Mouse (Mus musculus) skeletal muscle tissue, adult 2 months (tissue): ENCODE results near the gene Gp1bb.

Source experiments
- DNase-seq: peaks from one replicate; pipeline ENCODE4 v3.0.0-alpha.2; 2012; ENCODE audit warnings: low read depth, low spot score

Gp1bb gene

DNA sequence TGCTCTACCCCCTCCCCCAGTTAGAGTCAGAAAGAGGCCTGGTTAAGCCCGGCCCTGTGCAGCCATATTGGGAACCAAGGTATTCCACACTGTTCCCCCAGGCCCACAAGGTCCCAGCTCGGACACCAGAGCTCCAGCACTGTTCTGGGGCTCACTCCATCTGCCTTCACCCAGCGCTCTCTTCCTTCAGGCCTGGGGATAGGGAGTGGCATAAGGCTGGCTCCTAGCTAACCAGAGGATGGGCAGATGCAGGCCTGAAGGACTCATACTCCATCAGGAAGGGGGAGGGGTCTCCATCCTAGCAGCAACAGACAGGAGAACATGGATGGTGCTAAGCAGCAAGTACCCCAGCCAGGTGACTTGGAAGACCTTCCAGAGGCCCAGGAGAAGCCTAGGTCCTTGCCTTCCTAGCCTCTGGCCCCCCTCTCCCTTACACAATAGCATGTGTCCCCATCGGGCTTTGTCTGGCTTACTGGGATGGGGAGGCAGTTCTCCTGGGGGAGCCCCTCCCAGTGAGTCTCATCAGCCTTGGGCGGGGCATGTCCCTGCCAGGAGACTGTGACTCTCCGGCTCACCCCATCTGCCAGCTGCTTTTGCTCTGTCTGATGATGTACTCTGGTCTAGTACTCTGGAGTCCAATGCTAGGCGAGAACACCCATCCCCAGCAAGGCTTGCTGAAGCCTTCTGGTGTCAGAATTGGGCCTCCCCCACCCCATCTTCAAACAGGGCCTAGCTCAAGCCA is 6.2 kb upstream of the Gp1bb start:
- DNase-seq = no peak

DNA sequence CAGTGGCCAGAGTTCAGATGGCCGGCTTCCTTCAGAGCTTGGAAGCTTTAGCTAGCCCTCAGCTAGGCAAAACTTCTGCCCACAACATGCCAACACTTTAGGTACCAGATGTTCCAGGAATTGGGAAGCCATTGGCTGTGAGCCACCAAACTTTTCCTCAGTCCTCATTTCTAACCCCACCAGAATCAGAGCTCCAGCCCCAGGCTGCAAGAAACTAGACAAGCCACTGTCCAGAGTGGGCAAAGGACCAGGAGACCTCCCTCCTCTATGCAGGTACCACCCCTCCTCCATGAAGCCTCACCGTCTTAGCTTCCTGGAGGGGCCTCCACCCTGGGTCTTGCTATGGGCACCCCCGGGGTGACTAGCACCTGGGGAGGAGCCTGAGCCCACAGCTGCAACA is 5.0 kb upstream of the Gp1bb start:
- DNase-seq = no peak

DNA sequence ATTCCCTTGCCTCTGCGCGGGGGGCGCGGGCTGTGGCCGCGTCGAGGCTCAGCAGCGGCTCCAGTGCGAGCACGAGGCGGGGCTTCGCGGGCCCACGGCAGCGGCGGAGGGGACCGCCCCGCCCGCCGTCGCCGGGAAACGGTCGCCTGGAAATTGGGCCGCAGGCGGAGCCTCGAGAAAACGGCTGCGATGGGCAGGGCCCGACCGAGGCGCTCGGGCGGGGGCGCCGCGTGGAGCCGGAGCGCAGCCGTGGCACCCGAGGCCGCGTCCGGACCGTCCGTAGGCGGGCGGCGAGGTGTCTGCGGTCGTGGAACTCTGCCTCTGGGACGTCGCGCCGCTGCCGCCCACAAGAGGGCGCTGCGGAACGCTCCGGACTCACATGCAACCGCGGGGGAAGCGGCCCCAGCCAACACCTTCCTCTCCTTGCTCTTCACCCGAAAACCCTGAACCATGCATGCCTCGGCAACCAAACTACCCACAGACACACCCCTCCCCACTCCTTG is 4.2 kb upstream of the Gp1bb start, which contains the start of gene Gm49601:
TSS of gene Gm49601 (minus strand) at position 52 of the 503 bp plus-strand sequence.
- peak; percentile 70 for DNase-seq

DNA sequence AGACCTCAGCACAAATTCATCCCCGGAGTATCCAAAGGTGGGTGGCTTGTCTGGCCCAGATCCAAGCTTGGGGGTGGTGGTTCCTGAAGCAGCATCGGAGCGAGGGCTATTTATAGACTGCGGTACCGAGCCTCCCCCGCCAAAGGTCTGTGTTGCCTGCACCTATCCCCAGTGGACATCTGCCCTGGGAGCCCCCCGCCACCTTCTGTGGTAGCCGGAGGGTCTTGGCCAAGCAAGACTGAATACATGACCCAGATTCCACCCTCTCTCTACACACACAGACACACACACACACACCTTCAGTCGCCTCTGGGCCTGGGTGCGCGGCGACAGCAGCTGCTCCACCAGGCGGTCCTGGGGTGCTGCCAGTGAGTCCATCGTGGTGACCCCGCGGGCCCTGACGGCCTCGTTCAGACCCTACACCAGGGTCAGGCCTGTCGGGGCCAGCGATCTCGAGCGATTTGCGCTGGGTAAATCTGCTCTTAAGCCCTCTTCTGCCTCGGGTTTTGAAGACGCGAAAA is 3.6 kb upstream of the Gp1bb start:
- DNase-seq = no peak

DNA sequence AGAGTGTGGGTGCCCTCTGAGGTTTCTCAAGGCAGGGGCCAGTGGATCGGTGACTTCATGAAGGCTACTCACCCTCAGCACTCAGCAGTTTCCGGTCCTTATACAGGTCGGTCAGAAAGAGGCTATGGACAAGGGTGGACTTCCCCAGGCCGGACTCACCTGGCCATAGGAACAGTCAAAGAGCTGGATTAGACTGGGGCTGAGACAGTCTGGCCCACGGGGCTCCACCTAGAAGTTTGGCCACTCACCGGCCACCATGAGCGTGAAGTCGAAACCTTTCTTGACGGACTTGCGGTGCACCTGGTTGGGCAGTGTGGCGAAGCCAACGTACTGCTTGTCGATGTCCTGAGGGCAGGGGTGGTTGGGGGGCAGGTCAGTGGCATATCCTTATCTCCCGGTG is 2.9 kb upstream of the Gp1bb start:
- DNase-seq = no peak

DNA sequence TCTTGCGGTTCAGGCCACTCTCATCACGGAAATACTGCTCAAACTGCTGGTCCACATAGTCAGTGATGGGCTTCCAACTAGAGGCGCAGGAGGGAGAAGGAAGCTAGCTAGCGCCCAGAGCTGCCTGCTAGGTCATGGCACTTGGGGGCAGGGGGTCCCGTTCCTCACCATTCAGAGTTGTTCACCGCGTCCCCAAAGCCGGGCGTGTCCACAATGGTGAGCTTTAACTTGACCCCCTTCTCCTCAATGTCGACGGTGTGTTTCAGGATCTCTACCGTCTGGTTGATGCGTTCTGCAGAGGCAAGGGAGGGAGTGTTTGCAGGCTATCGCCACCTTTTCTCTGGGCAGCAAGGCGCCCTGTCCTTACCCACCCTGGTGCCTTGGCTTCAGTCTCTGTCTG is 2.4 kb upstream of the Gp1bb start:
- no peak for DNase-seq

DNA sequence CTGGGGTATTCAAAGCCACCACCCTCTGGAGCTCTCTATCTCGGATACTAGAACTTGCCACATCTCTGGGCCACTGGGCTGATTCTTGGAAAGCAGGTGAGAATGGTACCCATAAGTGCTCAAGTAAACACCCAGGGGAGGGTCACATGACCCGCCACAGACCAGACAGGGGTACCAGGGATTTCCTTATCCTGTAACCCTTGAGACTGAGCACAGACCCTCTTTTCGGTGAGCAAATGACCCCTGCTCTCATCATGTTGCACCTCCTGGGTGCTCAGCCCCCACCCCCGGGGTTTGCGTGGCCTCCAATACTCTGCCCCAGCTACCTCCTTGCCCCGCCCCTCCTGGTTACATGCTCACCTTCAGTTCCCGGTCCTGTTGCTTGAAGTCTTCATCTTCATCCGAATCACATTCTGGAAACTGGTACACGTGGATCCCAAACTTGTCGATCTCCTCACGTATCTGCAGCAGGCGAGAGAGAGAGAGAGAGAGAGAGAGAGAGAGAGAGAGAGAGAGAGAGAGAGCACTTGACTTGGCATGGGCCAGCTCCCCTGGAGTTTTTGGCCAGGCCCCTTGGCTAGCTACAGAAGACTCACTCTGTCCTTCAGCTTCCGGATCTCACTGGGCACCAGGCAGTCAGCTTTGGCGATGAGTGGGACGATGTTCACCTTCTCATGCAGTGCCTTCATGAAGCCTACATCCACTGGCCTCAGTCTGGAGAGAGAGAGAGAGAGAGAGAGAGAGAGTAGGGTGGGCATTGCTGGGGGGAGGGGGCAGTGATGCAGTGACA is 1.7 kb upstream of the Gp1bb start:
- DNase-seq = no peak

DNA sequence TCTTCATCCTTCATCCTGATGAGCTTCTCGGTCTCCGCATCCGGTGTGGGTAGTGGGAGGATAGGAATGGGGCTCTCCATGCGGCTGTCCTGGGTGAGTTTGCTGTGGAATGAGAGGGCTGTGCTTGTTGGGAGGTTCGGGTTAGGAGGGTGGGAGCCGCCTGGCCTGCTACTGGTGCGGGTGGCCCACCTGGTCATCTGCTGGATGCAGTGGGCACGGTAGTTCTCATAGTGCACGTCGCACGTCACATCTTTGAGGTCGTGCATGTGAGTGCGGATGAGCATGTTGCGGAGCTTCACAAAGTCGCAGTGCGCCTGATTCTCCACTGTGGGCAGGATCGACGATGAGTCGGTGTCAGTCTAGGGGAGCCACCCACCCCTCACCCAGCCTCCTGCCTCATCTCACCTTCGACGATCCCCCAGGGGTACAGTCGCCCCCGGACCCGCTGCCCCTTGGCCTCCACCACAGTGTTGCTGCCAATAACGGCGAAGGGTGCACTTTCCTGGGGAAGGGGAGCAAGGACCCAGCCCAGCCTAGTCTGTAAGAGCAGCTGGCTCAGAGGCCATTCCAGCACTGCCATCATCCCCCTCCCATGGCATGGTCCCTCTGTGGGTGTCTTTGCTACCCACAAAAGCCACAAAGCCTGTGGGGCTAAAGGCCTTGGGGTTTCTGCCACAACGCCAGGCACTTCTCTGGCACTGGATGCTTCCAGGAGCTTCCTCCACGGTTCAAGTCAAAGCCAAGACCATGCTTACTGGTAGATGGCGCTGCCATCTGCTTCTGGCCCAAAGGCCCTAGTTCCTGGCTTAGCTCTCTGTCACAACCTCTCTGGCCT is 930 bp upstream of the Gp1bb start:
- no peak for DNase-seq

DNA sequence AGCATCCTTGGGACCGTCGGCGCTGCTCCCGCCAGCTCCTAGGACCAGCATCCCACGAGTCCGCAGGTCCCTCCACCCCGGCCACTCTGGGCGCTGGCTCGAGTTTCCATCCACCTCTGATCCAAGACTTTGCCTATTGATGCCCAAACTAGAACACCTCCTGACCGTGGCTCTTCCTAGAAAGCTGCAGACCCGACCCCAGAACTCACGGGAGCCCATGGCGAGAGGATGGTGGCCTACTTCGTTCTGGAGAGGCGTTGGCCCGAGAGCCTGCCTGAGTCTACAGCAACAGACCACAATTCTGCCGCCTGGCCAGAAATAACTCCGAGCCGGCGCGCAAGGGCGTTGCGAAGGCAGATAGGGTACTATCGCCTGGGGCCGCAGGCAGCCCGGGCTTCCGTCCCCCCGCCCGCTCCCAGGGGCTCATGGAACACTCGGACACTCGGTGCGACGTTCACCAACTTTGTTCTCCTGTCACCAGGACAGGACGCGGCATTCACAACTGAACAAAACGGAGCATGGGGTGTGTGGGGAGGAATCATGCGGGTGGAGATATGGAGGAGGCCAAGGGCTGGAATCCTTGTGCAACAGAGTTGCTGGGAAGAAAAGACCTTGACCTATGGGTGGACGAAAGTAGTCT is 721 bp downstream of the Gp1bb start:
- no peak for DNase-seq

DNA sequence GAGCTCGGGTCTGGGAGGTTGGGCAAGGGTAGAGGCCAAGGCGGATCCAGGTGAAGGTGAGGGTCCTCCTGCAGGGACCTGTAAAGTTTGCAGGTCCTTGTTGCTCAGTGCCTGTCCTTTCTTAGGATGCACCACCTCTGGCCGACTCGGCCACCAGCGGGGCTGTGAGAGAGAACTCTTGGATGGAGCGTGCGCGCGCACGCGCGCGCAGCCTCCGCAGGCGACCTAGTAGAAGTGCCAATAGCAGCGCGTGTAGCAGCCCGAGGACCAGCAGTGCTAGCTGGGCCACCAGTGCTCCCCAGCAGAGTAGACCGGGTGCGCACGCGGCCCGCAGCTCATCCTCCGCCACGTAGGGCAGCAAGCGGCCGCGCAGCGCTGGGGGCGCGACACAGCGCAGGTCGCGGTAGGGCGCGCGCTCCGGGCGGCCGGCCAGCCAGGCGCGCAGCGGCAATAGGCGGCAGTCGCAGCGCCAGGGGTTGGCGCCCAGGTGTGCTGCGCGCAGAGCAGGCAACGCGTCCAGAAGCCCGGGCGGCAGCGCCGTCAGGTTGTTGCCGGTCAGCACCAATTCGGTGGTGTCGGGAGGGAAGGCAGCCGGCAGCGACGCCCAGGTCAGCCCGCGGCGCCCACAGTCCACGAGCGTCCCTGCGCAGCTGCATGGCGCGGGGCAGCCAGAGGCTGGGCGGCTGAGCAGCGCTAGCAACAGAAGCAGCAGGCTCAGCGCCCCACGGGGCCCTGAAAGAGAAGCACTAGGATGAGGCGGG is 1.4 kb downstream of the Gp1bb start:
- DNase-seq = no peak

DNA sequence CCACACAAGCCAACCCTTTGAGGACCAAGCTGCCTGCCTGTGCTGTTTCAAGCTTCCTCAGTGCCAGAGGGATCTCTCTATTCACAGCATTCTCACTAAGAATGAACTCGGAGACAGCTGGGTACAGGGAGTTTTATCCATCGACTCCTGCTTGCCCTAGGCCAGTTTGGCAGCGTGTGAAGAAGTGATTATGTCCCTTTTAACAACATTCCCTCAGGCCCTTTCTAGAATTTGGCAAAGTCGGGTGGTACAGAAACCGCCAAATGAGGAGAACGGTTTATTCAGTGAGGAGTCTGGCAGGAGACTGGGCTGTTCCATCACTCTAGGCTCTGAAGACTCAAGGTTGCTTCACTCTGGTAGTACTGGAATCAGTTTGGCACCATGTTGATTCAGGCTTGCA is 2.0 kb downstream of the Gp1bb start:
- no peak for DNase-seq

DNA sequence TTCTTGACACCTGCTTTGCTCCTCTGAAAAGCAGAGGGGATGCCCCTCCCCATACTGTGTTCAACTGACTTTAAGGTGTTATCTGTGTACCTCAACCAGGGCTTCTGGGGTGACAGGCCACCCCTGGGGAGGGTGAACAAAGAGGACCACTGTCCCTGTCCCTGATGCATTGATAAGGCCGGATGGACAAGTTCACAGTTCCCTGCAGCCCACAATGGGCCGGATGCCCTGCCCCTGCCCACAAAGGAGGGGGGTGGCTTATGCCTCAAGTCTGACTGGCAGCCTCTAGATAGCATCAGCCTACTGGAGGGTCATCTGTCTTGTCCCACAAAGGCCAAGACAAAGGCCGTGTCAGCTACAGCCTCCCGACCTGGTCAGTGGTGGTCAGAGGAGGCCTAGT is 3.1 kb downstream of the Gp1bb start:
- no peak for DNase-seq

DNA sequence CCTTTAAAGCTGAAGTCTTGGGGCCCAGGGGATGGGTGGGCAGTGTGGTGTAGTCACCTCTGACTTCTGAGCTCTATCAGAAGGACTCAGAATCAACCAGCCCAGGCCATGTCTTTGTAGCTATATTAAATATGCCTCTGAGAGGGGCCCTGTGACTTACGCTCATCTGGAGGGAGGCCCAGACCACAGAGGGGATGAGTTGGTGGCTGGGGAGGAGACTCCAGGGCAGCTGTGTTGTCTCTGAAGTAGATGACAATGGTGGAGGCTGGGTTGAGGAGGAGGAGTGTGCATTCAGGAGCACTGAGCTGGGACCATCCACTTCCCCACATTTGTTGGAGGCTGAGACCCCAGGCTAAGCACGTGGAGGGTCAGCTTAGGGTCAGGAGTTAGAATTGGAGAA is 3.9 kb downstream of the Gp1bb start:
- no peak for DNase-seq

DNA sequence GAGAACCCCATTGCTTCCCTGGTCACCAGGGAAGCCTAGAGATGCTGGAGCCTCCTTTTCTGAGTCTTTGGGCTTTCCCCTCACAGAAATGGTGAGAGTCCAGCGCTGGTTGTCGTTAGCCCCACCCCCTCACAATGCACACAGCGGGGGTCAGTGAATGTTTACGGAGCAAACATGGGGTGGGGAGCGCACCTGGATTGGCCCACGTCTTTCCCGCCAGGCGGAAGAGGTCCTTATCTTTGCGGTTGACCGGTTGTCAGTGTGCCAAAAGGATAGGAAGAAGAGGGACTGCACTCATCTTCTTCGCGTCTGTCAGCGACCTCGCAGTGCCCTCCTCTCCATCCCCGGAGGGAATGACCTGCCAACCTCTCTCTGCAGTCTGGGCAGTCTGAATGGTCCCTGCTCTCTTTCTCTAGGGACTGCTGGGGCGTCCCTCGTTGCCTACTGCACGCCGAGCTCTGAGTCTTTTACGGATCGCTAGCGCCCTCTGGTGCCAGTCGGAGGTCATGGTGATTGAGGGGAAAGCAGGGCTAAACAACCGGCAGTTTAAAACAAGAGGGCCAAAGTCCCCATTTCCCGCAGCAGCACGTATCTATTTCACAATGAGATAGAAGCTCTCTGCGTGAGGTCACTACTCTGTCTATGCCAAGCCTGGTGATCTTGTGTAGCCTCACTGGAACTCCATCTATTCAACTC is 4.7 kb downstream of the Gp1bb start:
- peak; percentile 74 for DNase-seq

DNA sequence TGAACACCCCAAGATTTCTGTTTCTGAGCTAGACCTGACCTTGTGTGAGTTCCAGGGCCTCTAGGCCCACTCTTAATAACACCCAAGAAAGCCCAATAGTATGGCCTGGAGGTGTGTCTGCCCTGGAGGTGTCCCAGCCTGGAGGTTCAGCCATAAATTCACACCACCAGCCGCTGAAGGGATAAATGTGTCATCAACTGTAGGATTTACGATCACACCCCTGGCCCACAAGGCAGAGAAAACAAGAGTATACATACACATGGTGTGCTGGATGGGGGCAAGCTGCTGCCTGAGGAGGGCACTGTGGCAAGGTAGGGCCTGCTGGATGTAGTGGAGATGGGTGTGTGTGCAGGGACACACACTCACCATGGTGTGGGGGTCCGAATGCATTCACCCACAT is 8.9 kb downstream of the Gp1bb start:
- DNase-seq = no peak

DNA sequence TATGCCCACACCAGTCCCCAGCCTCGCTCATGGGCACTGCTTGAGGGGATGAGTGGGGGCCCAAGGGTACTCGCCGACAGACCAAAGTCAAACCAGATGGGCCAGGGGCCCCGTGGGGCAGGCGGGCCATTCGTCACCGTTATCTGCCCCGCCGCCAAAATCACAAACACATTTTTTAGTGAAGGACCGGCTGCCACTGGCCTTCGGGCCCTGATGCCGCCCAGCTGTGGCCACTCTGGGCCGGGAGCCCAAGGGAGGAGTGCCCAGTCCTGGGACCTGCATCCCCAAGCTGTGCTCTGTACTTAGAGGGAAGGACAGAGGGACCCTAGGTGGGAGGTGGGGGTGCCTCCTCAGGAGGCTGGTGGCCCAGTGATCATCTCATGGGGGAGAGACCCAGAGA is 10.5 kb downstream of the Gp1bb start:
- DNase-seq = no peak

DNA sequence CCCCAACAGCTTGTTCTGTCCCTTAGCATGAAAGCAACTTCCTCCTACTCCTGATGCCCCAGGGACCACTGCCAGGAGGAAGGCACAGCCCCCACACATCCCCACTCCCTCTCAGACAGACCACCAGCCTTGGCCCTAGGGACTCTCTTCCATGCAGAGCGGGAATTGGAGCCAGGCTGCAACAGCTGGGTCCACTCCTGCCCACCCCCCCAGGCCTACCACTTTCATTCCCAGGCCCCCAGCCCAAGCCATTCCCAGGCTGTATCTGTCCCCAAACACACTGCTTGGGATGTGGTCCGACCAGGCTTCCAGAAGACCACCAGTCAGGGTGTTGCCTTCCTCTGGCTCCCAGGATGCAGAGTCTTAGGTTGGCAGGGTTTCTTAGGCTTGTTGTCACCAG is 13.1 kb downstream of the Gp1bb start:
- no peak for DNase-seq

DNA sequence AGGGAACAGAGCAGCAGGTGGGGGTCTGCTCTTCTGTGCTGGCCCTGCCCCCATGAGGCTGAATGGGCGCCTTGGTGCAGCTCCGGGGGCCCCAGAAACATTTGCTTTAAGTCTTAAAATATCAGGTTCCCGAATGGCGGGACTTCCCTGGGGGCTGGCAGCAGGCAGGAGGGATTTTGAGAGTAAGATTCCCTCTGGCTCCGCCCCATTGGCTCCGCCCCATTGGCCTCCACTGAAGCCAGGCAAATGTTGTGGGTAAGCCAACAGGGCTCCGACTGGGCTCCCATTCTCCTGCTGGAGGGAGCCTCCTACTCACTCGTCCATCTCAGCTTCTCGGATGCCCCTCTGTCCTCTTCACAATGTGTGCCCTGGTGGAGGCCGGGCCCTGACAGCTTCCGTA is 14.0 kb downstream of the Gp1bb start:
- DNase-seq = no peak

DNA sequence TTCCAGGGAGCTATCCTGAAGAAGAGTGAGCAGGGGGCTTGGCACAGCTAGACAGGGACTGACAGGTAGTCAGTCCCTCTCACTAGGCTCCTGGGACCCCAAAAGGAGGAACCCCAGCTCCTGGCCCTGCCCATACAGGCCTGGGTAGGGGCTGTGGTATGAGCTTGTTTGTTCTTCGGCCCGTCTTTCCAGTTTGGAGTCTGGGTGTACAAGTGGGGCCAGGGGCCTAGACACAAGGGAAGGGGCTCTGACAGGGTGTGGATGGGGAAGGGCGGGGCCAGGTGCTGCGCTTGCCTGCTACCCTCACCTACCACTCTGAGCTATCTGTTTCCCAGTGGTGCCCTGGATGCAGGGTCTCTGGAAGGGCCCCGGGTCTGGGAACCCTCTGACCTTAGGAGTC is 16.5 kb downstream of the Gp1bb start:
- no peak for DNase-seq

DNA sequence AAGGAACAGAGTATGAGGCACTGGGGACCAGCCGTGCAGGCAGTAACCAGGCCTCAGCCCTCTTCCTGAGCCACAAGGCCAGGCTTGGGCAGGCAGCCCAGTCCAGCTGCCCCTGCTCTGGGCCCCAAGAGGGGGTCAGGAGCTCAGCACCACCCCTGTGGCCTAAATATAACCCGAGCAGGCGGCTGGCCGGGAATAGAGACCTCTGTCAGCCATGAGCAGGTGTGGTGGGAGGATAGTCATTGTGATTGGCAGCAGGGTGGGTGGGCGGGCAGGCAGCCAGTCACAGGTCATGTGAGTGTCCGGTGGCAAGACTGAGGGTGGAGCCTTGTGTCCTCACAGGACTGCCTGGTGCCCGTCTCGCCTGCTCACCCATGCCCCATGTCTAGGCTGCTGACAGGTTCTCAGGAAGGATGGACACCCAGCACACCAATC is 17.9 kb downstream of the Gp1bb start:
- DNase-seq = peak; percentile 95
